Mouse (Mus musculus) cortical plate, adult 2 months (tissue): Measurements from ENCODE around the gene Slc35a3.

Source experiments
- CTCF ChIP-seq: fragments of 200-500 bp; IDR thresholded peaks from 2 replicates; pipeline ENCODE4 v1.5.1; 2011; ENCODE audit warnings: mild to moderate bottlenecking, control low read depth, low read length; ENCODE audit not compliant: insufficient read depth; ENCODE audit errors: extremely low read depth
- POLR2A ChIP-seq: fragments of 200-500 bp; IDR thresholded peaks from 2 replicates; pipeline ENCODE4 v1.6.1; 2011; ENCODE audit warnings: mild to moderate bottlenecking, low read length, control low read depth; ENCODE audit not compliant: insufficient read depth; ENCODE audit errors: extremely low read depth

DNA sequence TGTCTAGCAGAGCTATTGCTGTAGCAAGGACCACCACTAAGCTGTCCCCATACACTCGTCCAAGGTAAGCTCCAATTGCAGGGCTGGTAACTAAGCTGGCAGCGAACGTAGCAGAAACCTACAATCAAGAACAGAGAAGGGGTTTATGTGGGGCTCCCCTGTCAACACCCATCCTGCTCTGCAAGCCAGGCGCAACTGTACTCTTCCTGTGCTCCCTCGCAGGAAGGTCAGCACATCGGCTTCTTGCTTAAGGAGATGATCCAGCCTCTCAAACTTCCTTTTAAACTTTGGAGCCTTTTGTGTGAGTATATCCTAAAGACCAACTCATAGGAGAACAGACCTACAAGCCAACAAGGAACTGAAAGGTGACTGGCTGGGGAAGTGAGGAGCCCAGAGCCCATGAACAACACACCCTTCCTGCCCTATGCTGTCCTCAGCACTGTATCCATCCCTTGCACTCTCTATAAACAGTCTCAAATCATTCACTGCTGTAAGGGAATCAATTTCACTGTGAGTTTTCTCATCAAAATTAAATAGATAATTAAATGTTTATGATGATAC lies 70.7 kb downstream of the Slc35a3 start:
- TF ChIP-seq POLR2A (no peak), CTCF (no peak)
